Mouse (Mus musculus) urinary bladder, postnatal 14 days (tissue): Measurements from ENCODE around the gene Xpr1.

ENCODE experiments used
- DNase-seq: peaks from one replicate; pipeline ENCODE4 v3.0.0; 2021; ENCODE audit warnings: low spot score

Xpr1 gene

GRCm38 (mm10) chr1:155400056-155400455, 17.2 kb downstream of the Xpr1 start:
- DNase-seq, result no peak

GRCm38 (mm10) chr1:155394829-155395228, 22.4 kb downstream of the Xpr1 start:
- no peak for DNase-seq

GRCm38 (mm10) chr1:155394021-155394420, 23.2 kb downstream of the Xpr1 start:
- DNase-seq, result no peak

GRCm38 (mm10) chr1:155392825-155393224, 24.4 kb downstream of the Xpr1 start:
- no peak for DNase-seq

- DNase-seq, result no peak
Observed at GRCm38 (mm10) chr1:155391537-155391936, 25.7 kb downstream of the Xpr1 start.

GRCm38 (mm10) chr1:155388418-155388817, 28.8 kb downstream of the Xpr1 start:
- DNase-seq, result no peak

GRCm38 (mm10) chr1:155386551-155386950, 30.7 kb downstream of the Xpr1 start:
- no peak for DNase-seq

GRCm38 (mm10) chr1:155383319-155384302, 33.6 kb downstream of the Xpr1 start:
- no peak for DNase-seq

- no peak for DNase-seq
Observed at GRCm38 (mm10) chr1:155381931-155382330, 35.3 kb downstream of the Xpr1 start.

GRCm38 (mm10) chr1:155379289-155379688, 37.9 kb downstream of the Xpr1 start:
- no peak for DNase-seq

GRCm38 (mm10) chr1:155372821-155373220, 44.4 kb downstream of the Xpr1 start:
- DNase-seq, result no peak

- no peak for DNase-seq
Observed at GRCm38 (mm10) chr1:155370075-155370658, 47.0 kb downstream of the Xpr1 start.

- no peak for DNase-seq
Observed at GRCm38 (mm10) chr1:155366366-155366765, 50.8 kb downstream of the Xpr1 start.

GRCm38 (mm10) chr1:155361502-155362126, 55.6 kb downstream of the Xpr1 start:
- no peak for DNase-seq

GRCm38 (mm10) chr1:155353096-155353495, 64.1 kb downstream of the Xpr1 start:
- peak; percentile 14 for DNase-seq

- no peak for DNase-seq
Observed at GRCm38 (mm10) chr1:155351527-155351926, 65.7 kb downstream of the Xpr1 start.

- no peak for DNase-seq
Observed at GRCm38 (mm10) chr1:155348491-155348890, 68.7 kb downstream of the Xpr1 start.

- no peak for DNase-seq
Observed at GRCm38 (mm10) chr1:155347339-155347738, 69.9 kb downstream of the Xpr1 start.

- no peak for DNase-seq
Observed at GRCm38 (mm10) chr1:155344019-155344418, 73.2 kb downstream of the Xpr1 start.

- DNase-seq, result no peak
Observed at GRCm38 (mm10) chr1:155339622-155340021, 77.6 kb downstream of the Xpr1 start.

GRCm38 (mm10) chr1:155337315-155337714, 79.9 kb downstream of the Xpr1 start:
- no peak for DNase-seq

- DNase-seq, result no peak
Observed at GRCm38 (mm10) chr1:155335963-155336362, 81.3 kb downstream of the Xpr1 start.

- peak; percentile 7 for DNase-seq
Observed at GRCm38 (mm10) chr1:155322183-155322582, 95.0 kb downstream of the Xpr1 start.
